Mouse (Mus musculus) urinary bladder, adult 18-20 months (tissue): ENCODE measurements at regions not wholly inside any gene's neighbourhood (a gene's known extent, or its start where the extent isn't known, plus 50 kb on each side); places are given as distances from the start of the nearest gene placed in this dataset.

ENCODE experiments used
- DNase-seq, 2 experiments: peaks; one replicate each; pipeline ENCODE4 v3.0.0; 2022; ENCODE audit warnings: low spot score in 2 of 2, mixed read lengths in 2 of 2

GRCm38 (mm10) chr2:50832471-50832870, 316.4 kb downstream of the Rnd3 start:
- no peak for DNase-seq

- DNase-seq: no peak
These were observed 318.7 kb downstream of the Rnd3 start for GRCm38 (mm10) chr2:50830056-50830720.

- no peak for DNase-seq
These were observed 321.8 kb downstream of the Rnd3 start for GRCm38 (mm10) chr2:50827097-50827496.

GRCm38 (mm10) chr2:50826537-50826936, 322.4 kb downstream of the Rnd3 start:
- DNase-seq: no peak

GRCm38 (mm10) chr2:50825626-50826025, 323.3 kb downstream of the Rnd3 start:
- DNase-seq: no peak

- no peak for DNase-seq
These were observed 324.1 kb downstream of the Rnd3 start for GRCm38 (mm10) chr2:50824782-50825181.

- no peak for DNase-seq
These were observed 326.2 kb downstream of the Rnd3 start for GRCm38 (mm10) chr2:50822738-50823137.

- DNase-seq: no peak
These were observed 329.6 kb downstream of the Rnd3 start for GRCm38 (mm10) chr2:50819305-50819665.

- DNase-seq: no peak
These were observed 330.2 kb downstream of the Rnd3 start for GRCm38 (mm10) chr2:50818557-50819304.

GRCm38 (mm10) chr2:50816364-50816763, 332.5 kb downstream of the Rnd3 start:
- DNase-seq: no peak

GRCm38 (mm10) chr2:50815541-50815940, 333.4 kb downstream of the Rnd3 start:
- no peak for DNase-seq

GRCm38 (mm10) chr2:50813568-50814461, 335.1 kb downstream of the Rnd3 start:
- no peak for DNase-seq

GRCm38 (mm10) chr2:50812296-50812695, 336.6 kb downstream of the Rnd3 start:
- no peak for DNase-seq

- no peak for DNase-seq
These were observed 338.4 kb downstream of the Rnd3 start for GRCm38 (mm10) chr2:50810336-50811066.

GRCm38 (mm10) chr2:50809823-50810222, 339.1 kb downstream of the Rnd3 start:
- no peak for DNase-seq

- no peak for DNase-seq
These were observed 341.6 kb downstream of the Rnd3 start for GRCm38 (mm10) chr2:50807162-50807960.

GRCm38 (mm10) chr2:50805645-50806044, 343.3 kb downstream of the Rnd3 start:
- DNase-seq: no peak

GRCm38 (mm10) chr2:50796087-50796486, 352.8 kb downstream of the Rnd3 start:
- no peak for DNase-seq

- DNase-seq: no peak
These were observed 355.3 kb downstream of the Rnd3 start for GRCm38 (mm10) chr2:50793616-50794015.

- DNase-seq: no peak
These were observed 355.8 kb downstream of the Rnd3 start for GRCm38 (mm10) chr2:50793067-50793466.
